Mouse (Mus musculus): Measurements from ENCODE around the gene Eml4.

- no peak for TF ChIP-seq POLR2AphosphoS2 (IDR thresholded peaks at IDR 0.05; ENCODE audit: insufficient read length, low read depth)
- TF ChIP-seq POLR2A (IDR thresholded peaks at IDR 0.05; ENCODE audit: insufficient read length, low read depth), result no peak
- TF ChIP-seq MAX (IDR thresholded peaks at IDR 0.05; ENCODE audit: low read depth), result no peak
- no peak for TF ChIP-seq TCF12 (IDR thresholded peaks at IDR 0.05; ENCODE audit: insufficient read depth, poor library complexity, severe bottlenecking)
- TF ChIP-seq MYOD1 (IDR thresholded peaks at IDR 0.05; ENCODE audit: control insufficient read depth in 1 of 3, insufficient read length in 2 of 3, low read depth in 2 of 3), result no peak
- TF ChIP-seq E2F4 (IDR thresholded peaks at IDR 0.05; ENCODE audit: insufficient read depth), result no peak
These were observed 42.3 kb upstream of the Eml4 start for GRCm38 (mm10) chr17:83308451-83308850.
